Mouse (Mus musculus): ENCODE results near the gene Sergef.

DNA sequence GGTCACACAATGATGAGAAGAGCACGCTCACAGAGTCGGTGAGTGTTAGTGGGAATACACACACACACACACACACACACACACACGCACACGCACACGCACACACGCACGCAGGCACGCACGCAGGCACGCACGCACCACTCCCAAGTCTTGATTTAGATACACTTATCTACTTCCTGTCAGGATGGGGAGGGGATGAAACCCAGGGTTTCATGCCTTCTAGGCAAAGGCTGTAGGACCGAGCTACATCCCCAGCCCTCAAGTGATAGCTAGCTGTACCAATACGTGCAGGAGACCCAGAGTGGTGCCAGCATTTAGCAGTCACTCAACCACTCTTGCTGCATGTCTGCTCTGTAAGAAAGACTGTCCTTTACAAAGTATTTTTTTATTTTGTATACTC lies 137.0 kb downstream of the Sergef start:
- no peak for TF ChIP-seq CTCF (IDR thresholded peaks at IDR 0.05; ENCODE audit: low read depth)
- TF ChIP-seq EP300 (IDR thresholded peaks at IDR 0.05; ENCODE audit: low read depth): no peak

All from liver, embryonic 14.5 days (tissue).